Mouse (Mus musculus): Measurements from ENCODE around the gene Sox14. TPM values are rescaled to one million over a fixed set of nuclear protein-coding genes. Genes with fewer than 3 reads are reported as not detected.

Sox14 gene
- polyA plus RNA-seq, 1 experiment: not detected

GRCm38 (mm10) chr9:99870780-99871555 is 5.0 kb downstream of the Sox14 start:
- Histone ChIP-seq H3K9ac (ENCODE audit: low read depth, poor library complexity, severe bottlenecking) (no peak overlapping the region), H3K36me3 (ENCODE audit: control insufficient read depth, insufficient read depth, low read length, poor library complexity, severe bottlenecking) (no peaks in the 10 kb centered on the region), H3K4me1 (ENCODE audit: control insufficient read depth, insufficient read depth, low read length) (peaks cover 2% of the 10 kb centered on the region), H3K27ac (ENCODE audit: insufficient read depth, low read length) (no peak overlapping the region), H3K9me3 (replicated peaks; ENCODE audit: control insufficient read depth, insufficient read depth, low read length, poor library complexity, severe bottlenecking) (no peaks in the 10 kb centered on the region), H3K27me3 (ENCODE audit: control insufficient read depth, insufficient read depth, low read length, poor library complexity, severe bottlenecking) (peaks cover 44% of the 10 kb centered on the region), H3K4me3 (ENCODE audit: low read depth, low read length) (peak overlapping the region; percentile 18; the same call in 1 of the 2 replicates)
- TF ChIP-seq CTCF (IDR thresholded peaks at IDR 0.05; ENCODE audit: low read depth, low read length) (no peak), POLR2A (IDR thresholded peaks at IDR 0.05; ENCODE audit: insufficient read depth, low read length) (no peak), EP300 (IDR thresholded peaks at IDR 0.05; ENCODE audit: insufficient read depth, low read depth, low read length) (no peak)

GRCm38 (mm10) chr9:99869936-99870779 is 5.8 kb downstream of the Sox14 start:
- peaks cover 40% of the 10 kb centered on the region for H3K27me3 ChIP-seq (ENCODE audit: control insufficient read depth, insufficient read depth, low read length, poor library complexity, severe bottlenecking)
- TF ChIP-seq CTCF (IDR thresholded peaks at IDR 0.05; ENCODE audit: low read depth, low read length) (no peak), POLR2A (IDR thresholded peaks at IDR 0.05; ENCODE audit: insufficient read depth, low read length) (no peak), EP300 (IDR thresholded peaks at IDR 0.05; ENCODE audit: insufficient read depth, low read depth, low read length) (no peak)
- H3K27ac ChIP-seq (ENCODE audit: insufficient read depth, low read length): no peak overlapping the region
- peaks cover 2% of the 10 kb centered on the region for H3K4me1 ChIP-seq (ENCODE audit: control insufficient read depth, insufficient read depth, low read length)
- H3K9me3 ChIP-seq (replicated peaks; ENCODE audit: control insufficient read depth, insufficient read depth, low read length, poor library complexity, severe bottlenecking): no peaks in the 10 kb centered on the region
- no peak overlapping the region for H3K4me3 ChIP-seq (ENCODE audit: low read depth, low read length)
- H3K9ac ChIP-seq (ENCODE audit: low read depth, poor library complexity, severe bottlenecking): no peak overlapping the region
- no peaks in the 10 kb centered on the region for H3K36me3 ChIP-seq (ENCODE audit: control insufficient read depth, insufficient read depth, low read length, poor library complexity, severe bottlenecking)

- peaks cover 36% of the 10 kb centered on the region for H3K27me3 ChIP-seq (ENCODE audit: control insufficient read depth, insufficient read depth, low read length, poor library complexity, severe bottlenecking)
- TF ChIP-seq EP300 (IDR thresholded peaks at IDR 0.05; ENCODE audit: insufficient read depth, low read depth, low read length) (no peak), POLR2A (IDR thresholded peaks at IDR 0.05; ENCODE audit: insufficient read depth, low read length) (no peak), CTCF (IDR thresholded peaks at IDR 0.05; ENCODE audit: low read depth, low read length) (no peak)
- H3K9me3 ChIP-seq (replicated peaks; ENCODE audit: control insufficient read depth, insufficient read depth, low read length, poor library complexity, severe bottlenecking): no peaks in the 10 kb centered on the region
- no peak overlapping the region for H3K27ac ChIP-seq (ENCODE audit: insufficient read depth, low read length)
- no peaks in the 10 kb centered on the region for H3K36me3 ChIP-seq (ENCODE audit: control insufficient read depth, insufficient read depth, low read length, poor library complexity, severe bottlenecking)
- no peak overlapping the region for H3K9ac ChIP-seq (ENCODE audit: low read depth, poor library complexity, severe bottlenecking)
- peak overlapping the region; percentile 37 for H3K4me3 ChIP-seq (ENCODE audit: low read depth, low read length)
- H3K4me1 ChIP-seq (ENCODE audit: control insufficient read depth, insufficient read depth, low read length): peaks cover 2% of the 10 kb centered on the region
These were observed 6.7 kb downstream of the Sox14 start for GRCm38 (mm10) chr9:99869275-99869674.

DNA sequence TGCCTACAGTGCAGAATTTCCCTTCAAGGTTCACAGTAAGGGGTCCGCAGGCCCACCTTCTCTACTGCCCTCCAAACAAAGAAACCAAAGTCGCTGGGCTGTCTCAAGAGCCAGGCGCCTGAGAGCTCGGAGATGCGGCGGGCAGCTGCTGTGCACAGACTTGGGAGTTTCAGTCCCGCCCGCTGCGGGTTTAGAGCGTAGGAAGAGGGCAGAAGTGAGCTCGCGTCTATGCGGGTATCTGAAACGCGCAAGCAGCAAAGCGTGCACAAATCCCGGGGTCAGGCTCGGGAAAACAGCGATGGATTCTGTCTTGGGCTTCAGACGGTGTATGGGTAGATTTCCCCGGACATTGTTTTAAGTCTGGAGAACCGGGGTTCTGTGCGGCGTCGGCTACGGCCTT is 7.4 kb downstream of the Sox14 start:
- Histone ChIP-seq H3K4me1 (ENCODE audit: control insufficient read depth, insufficient read depth, low read length) (peaks cover 2% of the 10 kb centered on the region), H3K9me3 (replicated peaks; ENCODE audit: control insufficient read depth, insufficient read depth, low read length, poor library complexity, severe bottlenecking) (no peaks in the 10 kb centered on the region), H3K4me3 (ENCODE audit: low read depth, low read length) (peak overlapping the region; percentile 9), H3K36me3 (ENCODE audit: control insufficient read depth, insufficient read depth, low read length, poor library complexity, severe bottlenecking) (no peaks in the 10 kb centered on the region), H3K27ac (ENCODE audit: insufficient read depth, low read length) (no peak overlapping the region), H3K9ac (ENCODE audit: low read depth, poor library complexity, severe bottlenecking) (no peak overlapping the region), H3K27me3 (ENCODE audit: control insufficient read depth, insufficient read depth, low read length, poor library complexity, severe bottlenecking) (peaks cover 33% of the 10 kb centered on the region)
- TF ChIP-seq EP300 (IDR thresholded peaks at IDR 0.05; ENCODE audit: insufficient read depth, low read depth, low read length) (no peak), POLR2A (IDR thresholded peaks at IDR 0.05; ENCODE audit: insufficient read depth, low read length) (no peak), CTCF (IDR thresholded peaks at IDR 0.05; ENCODE audit: low read depth, low read length) (no peak)

GRCm38 (mm10) chr9:99868054-99868453 is 7.9 kb downstream of the Sox14 start:
- peaks cover 2% of the 10 kb centered on the region for H3K4me1 ChIP-seq (ENCODE audit: control insufficient read depth, insufficient read depth, low read length)
- no peak for TF ChIP-seq CTCF (IDR thresholded peaks at IDR 0.05; ENCODE audit: low read depth, low read length)
- TF ChIP-seq EP300 (IDR thresholded peaks at IDR 0.05; ENCODE audit: insufficient read depth, low read depth, low read length): no peak
- TF ChIP-seq POLR2A (IDR thresholded peaks at IDR 0.05; ENCODE audit: insufficient read depth, low read length): no peak
- H3K27me3 ChIP-seq (ENCODE audit: control insufficient read depth, insufficient read depth, low read length, poor library complexity, severe bottlenecking): peaks cover 33% of the 10 kb centered on the region
- H3K9ac ChIP-seq (ENCODE audit: low read depth, poor library complexity, severe bottlenecking): no peak overlapping the region
- H3K36me3 ChIP-seq (ENCODE audit: control insufficient read depth, insufficient read depth, low read length, poor library complexity, severe bottlenecking): no peaks in the 10 kb centered on the region
- no peak overlapping the region for H3K4me3 ChIP-seq (ENCODE audit: low read depth, low read length)
- H3K27ac ChIP-seq (ENCODE audit: insufficient read depth, low read length): no peak overlapping the region
- H3K9me3 ChIP-seq (replicated peaks; ENCODE audit: control insufficient read depth, insufficient read depth, low read length, poor library complexity, severe bottlenecking): no peaks in the 10 kb centered on the region

Measured in ES-Bruce4 (cell line).